Mouse (Mus musculus): ENCODE measurements around the gene Tcam1. TPM values are rescaled to one million over a fixed set of nuclear protein-coding genes. Genes with fewer than 3 reads are reported as not detected.

Tcam1 gene
- total and polyA plus RNA-seq, 3 experiments: 4.6 to 8.9 TPM; not detected in 1

DNA sequence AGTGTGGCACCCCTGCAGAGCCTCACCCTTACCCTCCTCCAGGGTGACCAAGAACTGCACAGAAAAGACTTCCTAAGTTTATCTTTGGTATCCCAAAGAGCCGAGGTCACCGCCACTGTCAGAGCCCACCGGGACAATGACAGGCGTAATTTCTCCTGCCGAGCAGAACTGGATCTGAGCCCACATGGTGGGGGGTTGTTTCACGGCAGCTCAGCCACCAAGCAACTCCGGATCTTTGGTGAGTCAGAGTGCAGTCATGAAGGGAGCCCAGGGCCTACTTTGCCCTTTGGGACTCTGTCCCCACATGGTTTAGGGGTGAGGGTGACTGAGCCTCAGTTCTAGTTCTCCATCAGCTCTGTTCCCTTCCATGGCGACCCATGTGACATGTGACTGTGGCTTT is 7.7 kb downstream of the Tcam1 start:
- H3K27me3 ChIP-seq (ENCODE audit: control insufficient read depth in 1 of 2, insufficient read depth in 2 of 2, low read length in 2 of 2): no peaks in the 10 kb centered on the region
- no peaks in the 10 kb centered on the region for H3K79me2 ChIP-seq (ENCODE audit: control insufficient read depth, insufficient read depth, low read length, poor library complexity)
- H3K9me3 ChIP-seq (replicated peaks; ENCODE audit: insufficient read depth, low read length): no peaks in the 10 kb centered on the region
- DNase-seq (ENCODE audit: low read depth, low spot score): no peak
- H3K4me3 ChIP-seq (ENCODE audit: control insufficient read depth in 1 of 2, insufficient read depth in 1 of 2, low read depth in 2 of 2, low read length in 2 of 2): no peak overlapping the region
- no peak overlapping the region for H3K9ac ChIP-seq (ENCODE audit: control insufficient read depth, low read depth, low read length, poor library complexity, severe bottlenecking)
- H3K36me3 ChIP-seq (ENCODE audit: control insufficient read depth in 1 of 2, insufficient read depth in 2 of 2, low read length in 2 of 2): no peaks in the 10 kb centered on the region
- TF ChIP-seq ELF1 (IDR thresholded peaks at IDR 0.05; ENCODE audit: low read depth, low read length): no peak
- TF ChIP-seq ZNF384 (IDR thresholded peaks at IDR 0.05; ENCODE audit: low read depth, low read length): no peak
- no peak for TF ChIP-seq POLR2A (IDR thresholded peaks at IDR 0.05; ENCODE audit: control insufficient read depth in 1 of 2, insufficient read depth in 1 of 2, low read depth in 1 of 2, low read length in 2 of 2, poor library complexity in 1 of 2)
- TF ChIP-seq POLR2AphosphoS5 (IDR thresholded peaks at IDR 0.05; ENCODE audit: borderline replicate concordance, low read depth, low read length): no peak
- TF ChIP-seq POLR2AphosphoS2 (IDR thresholded peaks at IDR 0.05; ENCODE audit: low read length): no peak
- TF ChIP-seq HCFC1 (IDR thresholded peaks at IDR 0.05; ENCODE audit: low read depth, low read length): no peak
- no peaks in the 10 kb centered on the region for H3K4me1 ChIP-seq (ENCODE audit: control insufficient read depth in 1 of 2, insufficient read depth in 2 of 2, low read length in 2 of 2)
- H3K27ac ChIP-seq (ENCODE audit: control insufficient read depth, low read depth, low read length): no peak overlapping the region

DNA sequence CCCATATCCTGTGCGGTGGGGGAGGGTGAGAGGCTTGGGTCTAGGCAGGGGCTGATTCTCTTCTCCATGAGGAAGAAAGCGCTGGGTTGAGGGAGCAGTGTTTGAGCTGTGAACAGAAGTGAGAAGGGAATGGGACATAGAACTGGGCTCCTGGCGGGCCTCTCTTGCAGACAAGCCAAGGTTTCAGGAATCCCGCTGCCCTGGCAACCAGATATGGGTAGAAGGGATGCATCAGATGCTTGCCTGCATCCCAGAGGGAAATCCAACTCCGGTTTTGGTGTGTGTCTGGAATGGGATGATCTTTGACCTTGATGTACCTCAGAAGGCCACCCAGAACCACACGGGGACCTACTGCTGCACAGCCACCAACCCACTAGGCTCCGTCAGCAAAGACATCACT is 9.7 kb downstream of the Tcam1 start:
- no peaks in the 10 kb centered on the region for H3K4me1 ChIP-seq (ENCODE audit: control insufficient read depth in 1 of 2, insufficient read depth in 2 of 2, low read length in 2 of 2)
- no peaks in the 10 kb centered on the region for H3K36me3 ChIP-seq (ENCODE audit: control insufficient read depth in 1 of 2, insufficient read depth in 2 of 2, low read length in 2 of 2)
- H3K4me3 ChIP-seq (ENCODE audit: control insufficient read depth in 1 of 2, insufficient read depth in 1 of 2, low read depth in 2 of 2, low read length in 2 of 2): no peak overlapping the region
- no peaks in the 10 kb centered on the region for H3K27me3 ChIP-seq (ENCODE audit: control insufficient read depth in 1 of 2, insufficient read depth in 2 of 2, low read length in 2 of 2)
- H3K79me2 ChIP-seq (ENCODE audit: control insufficient read depth, insufficient read depth, low read length, poor library complexity): no peaks in the 10 kb centered on the region
- DNase-seq (ENCODE audit: low read depth, low spot score): no peak
- no peak overlapping the region for H3K9ac ChIP-seq (ENCODE audit: control insufficient read depth, low read depth, low read length, poor library complexity, severe bottlenecking)
- H3K9me3 ChIP-seq (replicated peaks; ENCODE audit: insufficient read depth, low read length): no peaks in the 10 kb centered on the region
- TF ChIP-seq KAT2A (conservative IDR thresholded peaks at IDR 0.05; ENCODE audit: low read depth, low read length) (no peak), EP300 (IDR thresholded peaks at IDR 0.05; ENCODE audit: low read depth in 1 of 2, low read length in 2 of 2) (no peak), SMC3 (IDR thresholded peaks at IDR 0.05; ENCODE audit: low read depth, low read length) (no peak), POLR2AphosphoS2 (IDR thresholded peaks at IDR 0.05; ENCODE audit: low read length) (no peak), CTCF (IDR thresholded peaks at IDR 0.05 in 2 of 3, conservative IDR thresholded peaks at IDR 0.05 in 1 of 3; ENCODE audit: control insufficient read depth in 1 of 3, insufficient read depth in 1 of 3, low read depth in 2 of 3, low read length in 3 of 3, poor library complexity in 1 of 3, severe bottlenecking in 1 of 3) (no peak), POLR2AphosphoS5 (IDR thresholded peaks at IDR 0.05; ENCODE audit: borderline replicate concordance, low read depth, low read length) (no peak), USF2 (IDR thresholded peaks at IDR 0.05; ENCODE audit: borderline replicate concordance in 1 of 2, insufficient read depth in 1 of 2, low read depth in 1 of 2, low read length in 2 of 2) (no peak), NRF1 (IDR thresholded peaks at IDR 0.05; ENCODE audit: insufficient read depth, low read depth, low read length, poor library complexity, severe bottlenecking) (no peak), BHLHE40 (IDR thresholded peaks at IDR 0.05; ENCODE audit: borderline replicate concordance, low read depth, low read length) (no peak), MYC (IDR thresholded peaks at IDR 0.05; ENCODE audit: low read depth, low read length) (no peak), RCOR1 (IDR thresholded peaks at IDR 0.05; ENCODE audit: low read depth, low read length) (no peak), TCF12 (IDR thresholded peaks at IDR 0.05; ENCODE audit: low read depth, low read length) (no peak), MEF2A (IDR thresholded peaks at IDR 0.05; ENCODE audit: extremely low read depth, insufficient replicate concordance, low read depth, low read length, poor library complexity, severe bottlenecking) (no peak)
- H3K27ac ChIP-seq (ENCODE audit: control insufficient read depth, low read depth, low read length): no peak overlapping the region
